Mouse (Mus musculus) liver (tissue): ENCODE measurements around the gene Col9a3.

Experiments
- DNase-seq: peaks from one replicate; pipeline ENCODE4 v3.0.0-alpha.2; 2020; ENCODE audit warnings: mixed read lengths

Col9a3 gene

GRCm38 (mm10) chr2:180597490-180597889 lies at the start of gene Col9a3:
Gene Col9a3, plus strand, starts transcription at chr2:180597790.
- DNase-seq: no peak

- DNase-seq: no peak
Observed at GRCm38 (mm10) chr2:180552340-180552739, 45.2 kb upstream of the Col9a3 start.

- DNase-seq: no peak
Observed at GRCm38 (mm10) chr2:180555219-180555618, 42.4 kb upstream of the Col9a3 start.

- DNase-seq: no peak
Observed at GRCm38 (mm10) chr2:180556470-180556869, 41.1 kb upstream of the Col9a3 start.

GRCm38 (mm10) chr2:180560245-180560644 lies 37.3 kb upstream of the Col9a3 start:
- DNase-seq: peak; percentile 31

- no peak for DNase-seq
Observed at GRCm38 (mm10) chr2:180562146-180562545, 35.4 kb upstream of the Col9a3 start.

- no peak for DNase-seq
Observed at GRCm38 (mm10) chr2:180563296-180563695, 34.3 kb upstream of the Col9a3 start.

GRCm38 (mm10) chr2:180563841-180564240 lies 33.7 kb upstream of the Col9a3 start:
- no peak for DNase-seq

- peak; percentile 73 for DNase-seq
Observed at GRCm38 (mm10) chr2:180566240-180566913, 31.2 kb upstream of the Col9a3 start.

GRCm38 (mm10) chr2:180569028-180569643 lies 28.5 kb upstream of the Col9a3 start:
- peak; percentile 45 for DNase-seq

GRCm38 (mm10) chr2:180576482-180576881 lies 21.1 kb upstream of the Col9a3 start:
- no peak for DNase-seq

- DNase-seq: peak; percentile 73
Observed at GRCm38 (mm10) chr2:180578686-180579085, 18.9 kb upstream of the Col9a3 start.

- DNase-seq: no peak
Observed at GRCm38 (mm10) chr2:180581002-180581401, 16.6 kb upstream of the Col9a3 start, which contains the start of gene Mrgbp. Gene Mrgbp, plus strand, starts transcription at chr2:180581304.

- DNase-seq: peak; percentile 96
Observed at GRCm38 (mm10) chr2:180582481-180583153, 15.0 kb upstream of the Col9a3 start.

GRCm38 (mm10) chr2:180583154-180583507 lies 14.5 kb upstream of the Col9a3 start:
- DNase-seq: peak; percentile 20

- no peak for DNase-seq
Observed at GRCm38 (mm10) chr2:180588736-180589122, 8.9 kb upstream of the Col9a3 start.

- peak; percentile 86 for DNase-seq
Observed at GRCm38 (mm10) chr2:180589123-180589831, 8.3 kb upstream of the Col9a3 start, which contains the start of gene Ogfr. Gene Ogfr, plus strand, starts transcription at chr2:180589245.

- DNase-seq: no peak
Observed at GRCm38 (mm10) chr2:180598157-180598705, 641 bp downstream of the Col9a3 start.

GRCm38 (mm10) chr2:180600569-180601021 lies 3.0 kb downstream of the Col9a3 start:
- no peak for DNase-seq

GRCm38 (mm10) chr2:180604781-180605180 lies 7.2 kb downstream of the Col9a3 start:
- no peak for DNase-seq

GRCm38 (mm10) chr2:180610283-180610682 lies 12.7 kb downstream of the Col9a3 start:
- DNase-seq: no peak

GRCm38 (mm10) chr2:180611882-180612281 lies 14.3 kb downstream of the Col9a3 start:
- no peak for DNase-seq
